Mouse (Mus musculus): Measurements from ENCODE around the gene Zfp663.
A peak's percentile ranks its signal among the peaks of the same experiment; 100 is the strongest.

The Zfp663 gene

GRCm38 (mm10) chr2:165319503-165319902, 49.0 kb downstream of the Zfp663 start:
- peak; percentile 25 for DNase-seq

DNA sequence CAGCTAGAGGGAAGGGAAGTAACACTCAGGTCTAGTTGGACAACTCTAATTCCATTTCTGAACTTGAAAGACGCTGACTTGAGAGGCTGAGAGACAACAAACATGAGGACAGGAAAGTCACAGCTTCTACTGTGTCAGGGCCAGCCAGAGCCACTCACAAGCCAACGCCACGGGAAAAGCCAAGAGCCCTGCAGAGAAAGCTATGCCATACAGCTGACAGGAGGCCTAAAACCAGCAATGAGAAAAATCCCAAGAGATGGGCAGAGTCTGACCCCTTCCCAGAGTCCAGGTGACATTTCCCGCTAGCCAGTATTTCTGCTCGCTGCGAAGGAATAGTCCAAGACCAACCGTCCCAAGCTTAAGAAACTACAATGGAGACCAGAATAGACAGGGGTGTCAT, 49.6 kb downstream of the Zfp663 start:
- peak; percentile 48 for DNase-seq

GRCm38 (mm10) chr2:165317621-165318263, 50.8 kb downstream of the Zfp663 start:
- DNase-seq = no peak

DNA sequence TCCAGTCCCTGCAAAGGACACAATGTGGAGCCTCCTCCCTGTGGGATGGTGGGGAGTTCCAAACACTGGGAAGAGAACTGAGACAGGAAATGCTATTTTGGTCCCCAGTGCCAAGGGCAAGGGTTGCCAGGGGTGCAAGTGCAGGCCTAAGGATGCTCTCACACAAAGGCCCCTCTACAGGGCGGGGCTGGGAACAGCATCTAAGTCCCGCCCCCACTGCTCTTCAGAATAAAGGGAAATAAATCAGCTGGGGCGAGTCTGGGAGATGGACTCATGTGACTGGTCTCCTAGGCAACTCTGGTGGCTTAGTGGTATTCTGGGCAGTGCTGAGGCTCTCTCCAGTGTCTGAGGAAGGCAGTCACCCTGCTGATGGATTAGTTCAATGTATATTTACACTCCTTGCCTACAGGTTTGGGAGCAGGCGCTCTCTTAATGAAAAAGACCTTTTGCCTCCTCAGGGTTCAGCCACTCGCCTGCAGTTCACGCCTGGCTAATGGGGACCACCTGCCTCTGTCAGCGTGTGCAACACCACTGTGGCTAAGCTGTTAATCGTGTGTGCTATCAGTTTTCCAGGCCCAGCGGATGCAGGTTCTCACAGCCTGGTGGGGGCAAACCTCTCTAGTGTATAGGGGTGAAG, 51.6 kb downstream of the Zfp663 start:
- peak; percentile 68 for DNase-seq

DNA sequence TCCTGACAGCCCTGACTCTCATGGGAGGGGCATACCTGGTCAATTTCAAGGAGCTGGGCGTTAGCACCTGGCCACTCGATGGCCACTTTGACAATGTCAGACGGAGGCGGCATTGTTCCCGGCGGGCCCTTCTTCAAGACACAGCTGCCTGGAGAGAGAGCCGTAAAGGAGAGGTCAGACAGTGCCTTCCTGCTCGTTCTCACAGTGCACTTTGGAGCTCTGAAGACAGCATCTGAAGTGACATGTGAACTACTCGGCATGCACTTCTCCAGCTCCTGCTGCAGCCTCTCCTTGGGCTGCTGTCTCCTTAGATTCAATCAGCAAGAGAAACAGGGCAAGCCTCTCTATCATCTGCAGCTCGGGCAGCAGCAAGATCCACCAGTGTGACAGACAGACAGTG, 52.3 kb downstream of the Zfp663 start:
- no peak for DNase-seq

DNA sequence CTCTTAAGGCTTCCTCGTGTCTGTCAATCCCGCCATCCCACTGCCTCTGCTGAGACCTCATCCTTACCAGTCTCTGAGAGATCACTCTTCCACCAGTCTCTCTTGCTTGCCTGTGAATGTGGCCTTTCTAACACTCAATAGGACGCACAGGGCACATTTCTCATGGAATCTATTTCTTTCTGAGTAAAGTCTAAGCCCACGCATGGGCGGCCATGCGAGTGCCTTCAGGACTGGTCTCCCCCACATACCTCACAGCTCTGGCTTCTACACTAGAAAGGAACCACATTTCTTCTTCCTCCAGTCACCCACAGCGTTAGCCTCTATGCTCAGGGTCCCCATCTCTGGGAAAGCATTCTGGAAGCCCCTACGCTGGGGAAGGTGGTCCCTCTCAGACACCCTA, 54.3 kb downstream of the Zfp663 start:
- DNase-seq = no peak

DNA sequence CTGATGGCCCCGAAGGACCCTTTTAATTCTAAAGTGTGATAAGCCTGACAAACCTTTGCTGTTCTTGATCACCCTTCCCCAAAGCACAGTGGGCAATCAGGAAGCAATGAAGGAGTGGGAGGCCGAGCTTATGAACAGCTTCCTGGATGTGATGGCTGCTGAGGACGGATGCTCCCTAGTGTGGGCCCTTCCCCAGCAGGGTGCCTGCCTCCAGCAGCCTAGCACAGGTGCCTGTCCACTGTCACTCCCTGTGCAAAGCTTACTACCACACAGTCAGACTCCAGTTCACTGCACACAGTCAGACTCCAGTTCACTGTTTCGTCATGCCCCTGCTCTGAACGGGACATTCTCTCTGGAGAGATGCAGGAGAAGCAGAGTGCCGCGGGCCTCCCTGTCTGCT, 56.1 kb downstream of the Zfp663 start:
- DNase-seq = peak; percentile 68

DNA sequence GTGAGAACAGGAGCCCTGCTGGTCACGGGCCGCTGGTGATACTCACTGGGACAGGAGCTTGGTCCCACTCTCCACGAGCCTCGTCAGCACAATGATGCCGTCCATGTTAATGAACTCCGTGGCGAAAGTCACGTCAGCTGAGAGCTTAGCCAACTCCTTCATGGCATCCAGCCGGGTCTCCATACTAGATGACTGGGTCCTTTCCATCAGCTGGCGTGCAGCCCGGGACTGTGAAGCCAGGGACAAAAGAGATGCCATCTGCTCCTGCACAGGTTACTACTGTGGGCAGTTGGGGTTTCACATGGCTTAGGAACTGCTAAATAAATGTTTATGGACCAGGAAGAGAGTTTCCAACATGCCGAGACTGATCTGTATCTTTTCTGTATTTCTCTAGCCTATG, 57.0 kb downstream of the Zfp663 start:
- DNase-seq = peak; percentile 98

- peak; percentile 75 for DNase-seq
These were observed 57.6 kb downstream of the Zfp663 start for GRCm38 (mm10) chr2:165310818-165311425.

GRCm38 (mm10) chr2:165307801-165308200, 60.7 kb downstream of the Zfp663 start:
- no peak for DNase-seq

DNA sequence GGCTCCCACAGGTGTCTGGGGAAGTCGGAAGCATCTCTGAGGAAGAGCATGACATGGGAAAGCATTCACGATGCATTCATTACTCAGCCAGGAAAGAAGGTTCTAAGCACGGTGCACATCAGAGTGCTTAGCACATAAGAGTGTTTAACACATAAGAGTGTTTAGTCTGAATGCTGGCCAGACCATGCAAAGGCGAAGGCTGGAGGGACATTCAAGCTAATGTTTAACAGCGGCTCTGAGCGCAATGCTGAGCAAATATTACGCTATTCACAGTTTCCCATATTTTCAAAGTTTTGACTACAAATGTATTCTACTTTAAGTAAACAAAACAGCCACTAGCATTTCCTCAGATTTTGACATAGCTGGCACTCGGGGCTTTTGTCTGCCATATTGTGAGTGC, 63.1 kb downstream of the Zfp663 start:
- no peak for DNase-seq

- no peak for DNase-seq
These were observed 63.7 kb downstream of the Zfp663 start for GRCm38 (mm10) chr2:165304819-165305218.

DNA sequence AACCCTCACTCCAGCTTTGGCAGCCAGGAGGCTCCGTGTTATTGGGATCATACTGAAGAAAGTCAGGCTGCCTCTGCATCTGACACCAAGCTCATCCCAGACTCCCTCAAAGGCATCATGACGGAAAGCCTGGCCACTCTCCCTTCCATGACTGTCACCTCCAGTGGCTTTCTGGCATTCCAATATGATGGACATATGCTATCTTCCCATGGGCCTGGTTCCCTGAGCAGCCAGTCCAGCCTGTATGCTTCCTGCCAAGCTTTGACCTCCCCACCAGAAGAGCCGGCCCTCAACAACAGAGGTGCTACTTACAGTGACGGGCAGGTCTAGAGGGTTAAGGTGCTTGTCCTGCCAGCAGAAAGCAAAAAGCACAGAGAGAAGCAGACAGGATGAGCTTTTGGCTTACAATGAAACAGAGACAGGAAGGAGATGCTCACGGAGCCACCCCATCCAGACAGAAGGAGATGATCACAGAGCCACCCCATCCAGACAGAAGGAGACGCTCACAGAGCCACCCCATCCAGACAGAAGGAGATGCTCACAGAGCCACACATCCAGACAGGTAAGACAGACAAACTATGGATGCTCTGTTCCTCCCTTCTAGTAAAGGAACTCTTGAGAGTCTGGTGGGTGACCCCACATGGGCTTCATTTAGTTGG, 65.0 kb downstream of the Zfp663 start:
- DNase-seq = peak; percentile 76

DNA sequence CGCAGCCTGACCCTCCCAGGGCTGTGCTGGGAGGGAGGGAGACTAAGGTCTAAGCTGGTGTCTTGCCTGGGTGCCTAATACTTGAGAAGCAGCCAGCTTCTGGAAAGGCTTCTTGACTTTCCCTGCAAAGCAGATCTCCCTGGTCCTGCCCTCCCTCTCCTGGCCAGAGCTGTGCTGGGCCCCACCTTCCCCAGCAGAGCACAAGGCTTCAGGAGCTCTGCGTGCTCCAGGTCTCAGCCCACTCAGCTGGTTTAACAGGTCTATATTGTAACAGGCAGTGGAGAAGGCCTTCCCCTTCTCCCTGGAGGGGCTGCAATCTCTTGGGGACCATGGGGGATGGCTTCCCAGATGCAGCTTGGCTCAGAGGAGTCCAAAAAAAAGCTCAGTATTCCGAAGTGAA, 67.1 kb downstream of the Zfp663 start:
- DNase-seq = no peak
